Mouse (Mus musculus) macrophage (primary cell): ENCODE measurements around the gene Lbp. TPM values are rescaled to one million over a fixed set of nuclear protein-coding genes. Genes with fewer than 3 reads are reported as not detected.

Experiments
- polyA plus RNA-seq: library from polyadenylated mRNA; stranded (reverse); fragments of 250-400 nt; gene quantifications from 3 replicates; pipeline ENCODE4 v1.2.4, GENCODE M21; 2018; ENCODE audit warnings: inconsistent platforms

The Lbp gene
- polyA plus RNA-seq, 1 experiment from 2014 or later: 3.7 TPM

Other genes starting within 250 kb of the Lbp start
- gene Tgm2, start 160.1 kb upstream of the Lbp start, polyA plus RNA-seq: 98.8 to 168 TPM (median 120 TPM) in 3 replicates
- not detected in 3 replicates for gene D630003M21Rik, start 77.3 kb upstream of the Lbp start, polyA plus RNA-seq
- not detected in 3 replicates for gene Bpi, start 48.4 kb upstream of the Lbp start, polyA plus RNA-seq
- 0.05 to 0.26 TPM (median 0.09 TPM) in 3 replicates for gene Snhg11, start 69.1 kb downstream of the Lbp start, polyA plus RNA-seq
- gene Ralgapb, start 103.4 kb downstream of the Lbp start, polyA plus RNA-seq: 20.0 to 20.4 TPM (median 20.2 TPM) in 3 replicates
- gene Adig, start 196.1 kb downstream of the Lbp start, polyA plus RNA-seq: not detected in 3 replicates
- gene Arhgap40, start 206.3 kb downstream of the Lbp start, polyA plus RNA-seq: not detected in 3 replicates